Mouse (Mus musculus) gastrocnemius, postnatal 4 days (tissue): ENCODE measurements around the gene Aar2. TPM values are rescaled to one million over a fixed set of nuclear protein-coding genes. Genes with fewer than 3 reads are reported as not detected.
A peak's percentile ranks its signal among the peaks of the same experiment; 100 is the strongest.
"Not testable (repeated sequence)": the region's sequence is repeated elsewhere in the genome, so short reads cannot be mapped to it uniquely, and the experiment has no call there.

Experiments
- DNase-seq, 2 experiments: peaks; one replicate each; pipeline ENCODE4 v3.0.0; 2021 to 2022; ENCODE audit warnings: low spot score in 2 of 2, mixed read lengths in 2 of 2
- long read RNA-seq, 2 experiments: library from polyadenylated mRNA; stranded (forward); transcript quantifications; one replicate each; pipeline ENCODE4 v2.0.0; 2021
- total RNA-seq, 2 experiments: library from RNA; stranded (reverse); gene quantifications; 2 replicates each; pipeline ENCODE4 v1.2.3; 2021

Aar2 gene
- 10 to 100 TPM; 20.3 to 20.5 TPM for total RNA-seq
- long read RNA-seq, experiment 1, transcript Aar2-201 (4 exons, 3,427 nt): major isoform, 50 of 54 reads
- long read RNA-seq, experiment 1, partial matches to known transcripts: 1 of 54 reads
- long read RNA-seq, experiment 1, other reads (novel, unspliced or antisense): 2 of 54 reads
- long read RNA-seq, experiment 2, transcript Aar2-201 (4 exons, 3,427 nt): major isoform, 63 of 77 reads
- long read RNA-seq, experiment 2, partial matches to known transcripts: 5 of 77 reads
- long read RNA-seq, experiment 2, other reads (novel, unspliced or antisense): 9 of 77 reads

DNA sequence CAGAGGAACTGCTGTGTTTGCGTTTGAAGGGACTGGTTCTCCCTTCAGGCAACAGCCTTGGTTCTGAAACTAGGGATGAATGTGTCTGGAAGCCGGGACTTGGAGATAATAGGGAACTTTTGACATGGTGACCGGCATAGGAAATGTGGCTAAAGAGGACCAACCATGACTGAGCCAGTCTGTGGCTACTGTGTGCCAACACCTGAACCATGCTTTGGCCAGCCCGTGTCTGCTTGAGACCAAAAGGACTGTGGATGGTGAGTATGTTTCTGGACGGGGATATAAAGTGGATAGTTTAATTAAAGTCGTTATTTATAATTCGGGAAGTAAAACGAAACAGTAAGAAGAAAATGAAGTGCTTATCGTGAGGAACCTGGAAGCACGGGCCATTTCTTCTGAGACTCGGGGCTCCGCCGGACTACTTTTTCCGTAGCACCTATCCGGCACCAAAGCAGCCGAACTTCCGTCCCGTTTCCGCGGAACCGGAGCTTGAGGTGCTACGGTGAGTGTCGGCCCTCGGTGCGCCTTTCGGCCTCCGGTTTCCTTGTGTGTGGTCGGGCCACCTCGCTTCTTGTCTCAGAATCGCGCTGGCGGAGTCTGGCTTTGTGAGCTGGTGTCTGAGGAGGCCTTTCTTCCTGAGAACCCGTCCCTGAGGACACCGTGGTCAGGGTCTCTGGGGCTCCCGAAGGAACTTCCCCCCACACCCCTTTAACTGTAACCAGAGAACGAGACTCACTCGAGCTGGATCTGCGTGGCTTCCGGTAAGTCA is at the start of gene Aar2:
Gene Aar2, plus strand, starts transcription at position 462 of the 769 bp plus-strand sequence.
- DNase-seq: peak; percentile 46 to 81

DNA sequence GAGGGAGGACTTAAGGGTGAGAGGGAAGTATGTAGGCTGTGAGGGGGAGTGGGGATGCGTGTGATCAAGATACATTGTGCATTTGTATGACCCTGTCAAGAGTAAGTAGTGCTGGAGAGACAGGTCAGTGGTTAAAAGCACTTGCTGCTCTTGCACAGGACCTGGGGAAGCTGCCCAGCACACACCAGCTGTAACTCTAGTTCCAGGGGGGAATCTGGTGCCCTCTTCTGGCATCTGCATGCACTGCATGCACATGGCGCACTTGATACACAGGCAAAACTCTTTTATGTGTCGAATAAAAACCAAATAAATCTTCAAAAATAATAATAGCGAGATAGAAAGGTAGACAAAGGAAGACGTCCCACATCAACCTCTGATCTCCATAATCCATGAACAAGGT is 49.5 kb upstream of the Aar2 start:
- DNase-seq: peak in 1 of 2 experiments; percentile 51

DNA sequence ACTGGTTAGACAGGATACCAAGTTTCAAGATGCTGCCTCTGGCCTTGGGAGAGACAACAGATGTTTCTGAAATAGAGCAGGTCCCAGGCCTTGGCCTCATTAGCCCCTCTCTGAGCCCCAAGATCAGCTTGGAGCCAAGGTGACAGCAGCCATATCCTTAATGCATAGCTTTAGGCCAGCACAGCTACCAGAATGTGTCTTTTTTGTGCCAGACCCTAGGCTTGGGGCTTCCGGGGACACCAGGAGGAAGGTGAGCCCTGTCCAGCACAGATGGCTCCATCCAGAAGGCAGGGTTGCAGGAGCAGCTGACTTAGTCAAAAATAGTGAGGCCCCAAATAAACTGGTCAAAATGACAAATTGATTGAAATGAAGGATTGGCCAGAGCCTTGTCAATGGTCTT is 46.4 kb upstream of the Aar2 start:
- DNase-seq: no peak

DNA sequence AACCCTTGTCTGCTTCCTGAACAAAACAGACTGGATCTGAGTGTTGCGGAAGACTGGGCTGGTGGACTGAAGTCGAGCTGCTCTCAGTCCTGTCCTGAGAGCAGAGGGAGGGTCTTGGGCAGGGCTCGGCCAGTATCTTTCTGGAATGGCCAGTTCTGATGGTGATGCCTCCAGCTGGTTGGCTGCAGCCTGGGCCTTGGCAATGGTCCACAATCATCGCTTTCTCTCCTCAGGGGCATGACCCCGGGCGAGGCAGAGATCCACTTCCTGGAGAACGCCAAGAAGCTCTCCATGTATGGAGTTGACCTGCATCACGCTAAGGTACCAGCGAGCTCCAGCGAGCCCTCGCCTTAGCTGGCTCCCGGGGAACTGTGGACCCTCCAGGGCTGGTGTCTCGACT is 41.9 kb upstream of the Aar2 start:
- DNase-seq: no peak

DNA sequence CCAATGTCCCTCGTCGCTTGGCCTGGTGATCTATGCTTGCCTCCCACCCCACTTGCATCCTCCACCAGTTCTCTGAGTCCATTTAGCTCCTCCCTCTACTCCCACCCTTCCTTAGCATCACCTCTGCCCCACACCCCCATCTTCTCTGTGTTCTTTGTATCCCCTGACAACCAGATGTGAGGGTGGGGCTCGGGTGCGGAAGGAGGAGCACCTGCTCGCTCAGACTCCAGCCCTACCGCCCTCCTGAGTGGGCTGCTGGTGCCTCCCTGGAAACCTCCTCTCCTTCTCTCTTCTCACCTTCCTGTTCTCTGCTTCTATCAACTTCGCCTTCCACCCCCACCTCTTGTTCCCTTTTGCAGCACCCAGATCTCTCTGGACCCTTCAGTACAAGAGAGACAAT is 35.4 kb upstream of the Aar2 start:
- no peak for DNase-seq

DNA sequence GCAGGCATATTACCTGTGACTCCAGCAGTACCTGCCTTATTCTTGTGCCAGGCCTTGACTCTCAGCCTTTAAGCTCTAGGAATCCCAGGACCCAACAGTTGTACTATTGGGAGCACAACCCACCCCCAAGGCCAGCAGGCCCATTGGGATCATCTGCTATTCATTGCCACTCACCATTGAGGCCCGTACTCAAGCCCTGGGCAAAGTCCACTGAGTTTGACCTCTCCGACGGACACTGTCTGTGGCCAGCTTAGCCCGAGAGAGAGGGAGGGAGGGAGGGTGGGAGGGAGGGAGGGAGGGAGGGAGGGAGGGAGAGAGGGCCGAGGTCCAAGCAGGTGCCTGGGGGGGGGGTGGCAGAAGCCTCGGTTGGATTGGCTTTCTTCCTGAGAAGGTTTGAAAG is 34.8 kb upstream of the Aar2 start:
- no peak for DNase-seq

DNA sequence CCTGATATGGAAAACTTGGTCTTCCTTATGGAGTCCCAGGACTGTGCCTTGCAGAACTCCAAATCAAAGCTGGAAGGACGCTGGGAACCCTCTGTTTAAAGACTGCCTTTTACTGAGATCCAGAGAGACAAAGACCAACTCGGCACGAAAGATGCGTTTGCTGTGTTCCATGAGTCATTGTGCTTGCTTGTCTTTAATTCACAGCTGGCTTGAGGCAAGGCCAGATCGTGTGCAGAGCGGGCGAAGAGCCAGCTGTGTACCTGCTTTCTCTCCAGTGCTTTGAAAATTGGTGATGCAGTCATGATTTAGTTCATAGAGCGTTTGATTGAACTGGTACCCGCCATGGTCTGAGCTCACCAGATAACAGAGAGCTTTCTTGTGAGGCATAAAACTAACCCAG is 32.3 kb upstream of the Aar2 start:
- DNase-seq: no peak

DNA sequence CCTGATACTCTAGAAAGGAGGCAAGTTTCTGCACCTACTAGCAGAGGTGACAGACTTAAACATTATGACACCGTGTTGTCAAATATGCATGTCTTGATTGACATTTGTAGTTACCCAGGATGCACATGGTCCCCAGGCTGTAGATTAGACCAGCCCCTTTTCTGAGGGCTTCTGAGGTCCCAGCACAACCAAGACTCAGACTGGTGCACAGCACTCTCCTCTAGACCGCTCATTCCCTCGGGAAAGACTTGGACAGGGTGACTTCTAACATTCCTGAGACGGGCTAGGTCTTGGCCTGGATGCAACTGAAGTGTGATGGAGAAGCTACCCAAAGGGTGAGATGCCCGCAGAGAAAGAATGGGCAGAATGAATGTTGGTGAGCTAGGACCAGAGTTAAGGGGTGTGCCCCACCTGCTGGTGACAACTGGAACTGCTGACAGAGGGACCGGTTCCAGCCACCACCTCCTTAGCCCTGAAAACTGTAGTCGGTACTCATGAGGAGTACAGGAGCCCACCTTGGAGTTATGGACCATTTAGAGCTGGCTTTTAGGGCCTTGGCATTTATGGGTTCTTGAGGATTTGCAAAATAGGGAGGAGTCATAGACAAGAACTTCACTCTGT is 31.7 kb upstream of the Aar2 start:
- peak in 1 of 2 experiments; percentile 75 for DNase-seq

DNA sequence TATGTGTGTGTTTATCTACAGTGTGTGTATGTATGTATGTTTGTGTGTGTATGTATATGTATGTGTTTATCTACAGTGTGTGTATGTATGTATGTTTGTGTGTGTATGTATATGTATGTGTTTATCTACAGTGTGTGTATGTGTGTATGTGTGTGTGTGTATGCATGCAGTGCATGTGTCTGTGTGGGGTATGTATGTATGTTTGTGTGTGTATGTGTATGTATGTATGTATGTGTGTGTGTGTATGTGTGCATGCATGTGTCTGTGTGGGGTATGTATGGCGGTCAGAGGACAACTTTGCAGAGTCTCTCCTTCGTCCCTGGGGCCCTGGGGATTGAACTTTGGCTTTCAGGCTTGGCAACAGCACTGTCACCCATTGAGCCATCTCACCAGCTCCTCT is 30.7 kb upstream of the Aar2 start:
- DNase-seq: not testable (repeated sequence)

DNA sequence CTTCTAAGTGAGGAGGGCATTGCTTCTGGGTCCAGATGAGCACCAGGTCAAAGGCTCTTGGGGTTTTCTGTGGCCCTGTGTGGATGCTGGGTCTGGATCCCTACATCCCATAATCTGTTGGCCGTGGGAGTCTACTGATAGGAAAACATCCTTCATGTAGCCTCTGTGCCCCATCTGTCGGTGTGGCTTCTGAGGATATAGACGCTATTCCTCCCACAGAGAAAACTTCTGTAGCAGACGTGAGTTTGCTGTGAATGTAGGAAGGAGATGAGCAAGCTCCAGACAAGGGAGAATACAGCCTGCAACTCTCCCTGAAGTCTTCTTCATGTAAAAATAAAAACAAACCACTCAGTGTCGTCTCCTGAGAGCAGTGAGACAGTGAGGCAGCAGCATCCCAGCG is 29.1 kb upstream of the Aar2 start:
- DNase-seq: no peak

DNA sequence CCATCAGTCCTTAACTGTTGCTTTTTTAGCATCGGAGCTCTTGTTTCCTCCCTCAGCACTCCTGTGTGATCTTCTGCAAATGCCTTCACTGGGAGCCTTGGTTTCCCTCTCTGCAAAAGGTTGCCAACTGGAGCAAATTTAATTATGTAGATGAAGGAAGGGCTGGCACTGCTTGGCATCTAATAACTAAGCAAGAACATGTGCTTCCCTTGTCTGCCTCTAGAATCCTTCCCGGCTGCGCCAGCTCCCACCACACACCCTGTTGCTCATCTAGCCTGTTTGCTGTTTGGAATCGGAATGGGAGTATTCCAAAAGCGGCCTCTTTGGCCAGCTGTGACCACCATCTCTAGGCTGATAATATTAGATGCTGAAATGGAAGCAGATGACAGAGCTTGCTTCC is 27.8 kb upstream of the Aar2 start:
- DNase-seq: no peak

DNA sequence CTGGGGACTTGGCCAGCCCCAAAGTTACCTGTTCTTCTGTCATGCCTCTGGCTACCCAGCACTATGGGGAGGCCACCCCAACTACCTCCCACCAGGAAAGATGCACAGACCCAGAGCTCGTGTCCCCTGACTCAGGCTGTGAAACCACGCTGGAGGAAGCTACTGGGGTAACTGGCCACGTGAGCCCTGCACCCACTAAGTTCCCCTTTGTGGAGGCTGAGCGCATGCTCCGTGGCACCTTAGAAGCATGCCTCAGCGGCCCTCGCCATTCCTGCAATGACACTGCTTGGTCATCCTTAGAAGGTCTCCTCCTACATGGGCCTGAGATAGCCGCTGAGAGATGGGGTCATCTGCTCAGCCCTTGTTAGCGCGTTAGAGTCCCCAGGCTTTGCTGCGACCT is 24.4 kb upstream of the Aar2 start:
- no peak for DNase-seq

DNA sequence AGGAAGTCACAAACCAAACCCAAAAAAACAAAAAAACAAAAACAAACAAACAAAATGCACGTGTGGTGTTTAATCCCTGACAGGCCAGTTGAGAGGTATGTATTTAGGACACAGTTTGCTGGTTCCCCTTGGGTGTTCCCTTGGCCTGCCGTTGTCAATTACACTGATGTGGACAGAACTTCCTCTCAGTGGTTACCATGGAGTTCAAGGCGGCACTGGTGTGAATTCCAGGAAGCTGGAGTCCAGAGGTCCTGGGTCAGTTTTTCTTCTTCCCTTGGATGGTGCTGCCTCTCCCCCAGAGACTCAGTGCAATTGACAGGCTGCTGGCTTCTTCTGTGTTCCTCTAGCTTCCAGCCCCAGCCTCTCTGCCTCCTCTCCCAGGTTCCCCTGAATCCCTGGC is 23.3 kb upstream of the Aar2 start:
- DNase-seq: no peak

DNA sequence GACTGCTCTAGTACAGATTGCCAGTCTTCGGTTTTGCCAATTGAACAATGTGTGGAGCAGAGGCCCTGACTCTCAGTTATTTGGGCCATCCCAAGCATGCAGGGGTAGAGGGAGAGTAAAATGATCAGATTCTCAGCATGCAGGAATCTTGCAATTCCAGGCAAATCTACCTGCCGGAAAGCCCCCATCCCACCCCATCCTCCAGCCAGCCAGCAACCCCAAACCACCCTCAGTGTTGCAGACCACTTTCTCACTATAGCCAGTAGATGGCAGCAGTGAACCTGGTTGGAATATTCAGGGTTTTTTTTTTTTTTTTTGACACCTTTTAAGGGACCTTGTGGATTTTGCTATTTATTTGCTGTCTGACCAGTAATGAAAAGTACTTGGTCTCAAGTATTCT is 17.7 kb upstream of the Aar2 start:
- no peak for DNase-seq

DNA sequence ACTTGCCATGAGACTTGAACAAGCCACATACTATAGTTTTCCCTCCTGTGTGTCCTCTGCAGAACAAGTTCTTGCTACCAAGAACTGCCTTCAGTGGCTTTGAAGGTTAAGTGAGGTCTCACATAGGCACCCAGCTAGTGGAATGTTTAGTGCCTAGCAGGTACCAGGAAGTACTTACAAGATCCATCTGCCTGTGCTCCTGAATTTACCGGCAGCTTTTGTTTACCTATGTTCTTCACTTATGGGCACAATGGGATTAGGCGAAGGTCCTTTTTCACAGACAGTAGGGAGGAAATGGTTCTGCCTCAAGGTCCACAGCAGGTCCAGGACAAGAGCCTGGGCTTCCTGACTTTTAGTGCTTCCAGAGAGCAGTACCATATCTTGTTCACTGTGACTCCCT is 14.2 kb upstream of the Aar2 start:
- no peak for DNase-seq

DNA sequence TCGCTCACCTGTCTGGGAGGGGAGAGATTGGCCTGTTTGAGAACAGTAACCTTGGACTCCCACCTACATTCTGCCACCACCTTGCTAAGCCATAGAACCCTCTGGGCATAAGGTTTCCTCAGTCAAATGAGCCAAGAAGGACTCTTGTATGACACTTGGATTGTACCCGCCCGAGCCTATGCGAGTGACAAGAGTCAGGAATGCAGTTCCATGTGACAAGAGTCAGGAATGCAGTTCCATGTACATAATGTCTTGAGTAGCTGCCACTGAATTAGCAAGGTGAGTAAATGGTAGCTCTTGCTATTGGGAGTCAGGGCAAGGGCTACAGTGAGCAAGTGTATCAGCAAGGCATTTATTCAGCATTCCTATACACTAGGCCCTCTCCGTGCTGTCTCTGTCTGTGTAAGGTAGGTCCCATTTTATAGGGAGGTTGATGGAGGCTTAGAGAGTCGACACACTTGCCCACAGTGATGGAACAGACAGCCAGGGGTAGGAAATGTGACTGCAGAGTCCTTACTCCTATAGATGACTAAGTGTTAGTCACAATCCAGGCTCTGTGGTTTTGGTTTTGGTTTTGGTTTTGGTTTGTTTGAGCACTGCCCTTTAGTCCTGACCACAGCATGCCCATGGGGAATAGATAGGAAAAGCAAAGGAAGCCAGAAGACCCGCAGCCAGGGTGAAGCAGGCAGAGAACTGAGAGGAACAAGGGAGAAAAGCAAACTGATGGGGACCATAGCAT is 8.4 kb upstream of the Aar2 start:
- no peak for DNase-seq

DNA sequence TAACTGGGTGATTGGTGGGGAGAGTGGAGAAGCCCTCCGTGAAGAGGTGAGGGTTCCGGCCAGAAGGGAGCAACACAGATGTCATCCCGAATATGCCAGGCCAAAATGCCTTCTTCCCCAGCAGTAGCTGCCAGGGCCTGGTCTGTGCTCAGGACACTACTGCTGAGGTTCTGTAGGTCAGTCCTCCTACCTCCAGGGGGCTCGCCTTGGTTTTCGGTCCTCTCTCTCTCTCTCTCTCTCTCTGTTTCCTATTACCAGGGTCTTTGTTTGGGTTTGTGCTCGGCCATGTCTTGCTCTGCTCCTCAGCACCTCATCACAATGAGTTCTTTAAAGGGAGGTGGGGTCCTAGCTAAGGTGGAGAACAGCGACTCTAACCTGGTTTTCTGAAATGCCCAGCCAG is 6.4 kb upstream of the Aar2 start:
- no peak for DNase-seq

DNA sequence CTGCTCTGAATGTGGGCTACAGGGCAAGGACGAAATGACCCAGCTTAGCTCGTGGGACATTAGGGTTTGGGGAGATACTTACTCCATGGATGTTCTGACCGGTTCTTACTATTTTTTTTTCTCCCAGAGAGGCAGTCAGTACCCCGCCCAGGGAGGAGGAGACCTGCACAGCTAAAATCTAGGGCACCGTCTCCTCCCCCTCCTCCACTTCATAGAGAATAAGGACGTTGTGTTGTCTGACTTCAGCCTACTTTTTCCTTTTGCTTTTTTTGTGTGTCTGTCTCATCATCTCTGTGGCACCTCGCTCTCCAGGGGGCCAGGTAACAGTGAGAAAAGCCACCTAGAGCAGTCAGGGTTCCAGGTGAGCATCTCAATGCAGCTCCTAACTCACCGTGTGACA is 5.0 kb upstream of the Aar2 start:
- DNase-seq: no peak

DNA sequence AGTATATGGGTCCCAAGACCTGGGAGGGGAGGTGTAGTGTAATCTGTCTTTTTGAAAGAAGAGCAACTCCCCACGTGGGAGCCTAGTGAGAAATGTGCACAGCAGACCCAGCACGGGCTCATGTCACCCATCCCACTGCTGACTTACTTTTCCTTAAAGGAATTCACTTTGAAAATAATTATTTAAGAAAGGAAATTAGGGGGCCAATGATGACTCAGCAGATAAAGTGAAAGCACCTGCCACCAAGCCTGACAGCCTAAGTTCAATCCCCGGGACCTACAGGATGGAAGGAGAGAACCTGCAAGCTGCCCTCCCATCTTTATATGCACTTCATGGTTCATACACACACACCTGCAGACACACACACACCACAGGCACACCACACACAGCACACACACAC is 3.6 kb upstream of the Aar2 start:
- DNase-seq: no peak

DNA sequence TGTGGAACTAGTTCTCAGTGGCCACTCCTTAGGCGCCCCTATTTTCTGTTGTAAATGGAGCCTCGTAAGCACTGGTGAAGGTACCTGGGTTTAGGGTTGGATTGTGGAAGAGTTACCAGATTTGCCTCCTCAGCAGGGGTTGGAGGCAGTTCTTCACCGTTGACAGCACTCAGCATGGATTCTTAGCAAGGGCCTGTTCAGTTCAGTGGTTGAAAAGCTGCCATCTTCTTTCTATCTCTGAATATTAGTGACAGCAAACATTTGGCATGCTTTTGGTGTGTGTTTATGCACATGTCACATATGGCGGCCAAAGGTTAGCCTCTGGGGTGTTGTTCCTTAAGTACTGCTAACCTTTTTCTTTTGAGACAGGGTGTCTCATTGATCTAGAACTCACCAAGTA is 5.0 kb downstream of the Aar2 start:
- DNase-seq: no peak

DNA sequence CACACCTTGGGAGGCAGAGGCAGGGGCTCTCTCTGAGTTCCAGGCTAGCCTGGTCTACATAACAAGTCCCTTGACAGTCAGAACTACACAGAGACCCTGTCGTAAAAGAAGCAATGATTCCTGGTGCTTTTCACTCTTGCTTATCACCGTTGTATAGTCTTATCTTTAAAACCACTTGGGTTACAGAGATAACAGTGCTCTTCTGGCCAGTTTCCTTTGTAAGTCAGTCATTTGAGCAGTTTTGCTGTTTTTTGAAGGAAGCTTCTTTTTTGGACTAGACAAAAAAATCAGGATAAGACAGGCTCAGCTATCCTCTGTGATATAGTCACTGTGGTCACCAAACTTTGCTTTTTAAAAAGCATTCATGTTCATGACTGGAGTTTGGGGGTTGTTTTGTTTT is 14.4 kb downstream of the Aar2 start:
- DNase-seq: no peak

DNA sequence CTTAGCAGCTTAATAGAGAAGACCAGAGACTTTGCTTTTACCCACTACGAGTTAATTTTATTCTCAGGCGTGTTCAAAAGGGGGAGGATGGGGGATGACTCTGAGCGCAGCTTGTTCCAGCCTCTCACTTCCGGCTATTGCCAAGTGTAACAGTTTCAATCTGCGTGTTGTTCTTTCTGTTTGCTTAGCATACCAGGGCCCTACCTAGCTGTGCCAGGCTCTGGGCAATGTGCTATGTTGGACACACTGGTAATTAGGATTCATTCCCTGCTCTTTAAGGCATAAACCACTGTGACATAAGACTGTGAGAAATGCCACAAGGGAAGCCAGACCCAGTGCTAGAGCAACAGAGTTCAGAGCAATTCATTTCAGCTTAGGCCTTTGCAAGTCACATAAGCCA is 16.2 kb downstream of the Aar2 start:
- DNase-seq: no peak
